Mouse (Mus musculus) heart, embryonic 12.5 days (tissue): ENCODE data around the gene Hnrnpu. TPM values are rescaled to one million over a fixed set of nuclear protein-coding genes. Genes with fewer than 3 reads are reported as not detected.

Source experiments
- ATAC-seq: fragments of 200-750 bp; cut with Nextera tagmentation; 2 replicates; pipeline ENCODE4 v1.8.0; 2017; ENCODE audit warnings: moderate TSS enrichment, moderate library complexity; ENCODE audit not compliant: insufficient number of reproducible peaks, low FRiP score
- H3K27ac ChIP-seq: fragments of 300-500 bp; sonication (generic); 2 replicates; pipeline ENCODE4 v1.5.1; 2016; ENCODE audit warnings: mild to moderate bottlenecking, moderate library complexity; ENCODE audit not compliant: poor library complexity, severe bottlenecking
- H3K27me3 ChIP-seq: fragments of 300-500 bp; sonication (generic); replicated peaks from 2 replicates; pipeline ENCODE4 v1.6.1; 2016; ENCODE audit warnings: mild to moderate bottlenecking, moderate library complexity
- H3K36me3 ChIP-seq: fragments of 300-500 bp; sonication (generic); 2 replicates; pipeline ENCODE4 v1.6.1; 2016; ENCODE audit warnings: mild to moderate bottlenecking, moderate library complexity
- H3K4me1 ChIP-seq: fragments of 300-500 bp; sonication (generic); replicated peaks from 2 replicates; pipeline ENCODE4 v1.6.1; 2016; ENCODE audit warnings: mild to moderate bottlenecking
- H3K4me2 ChIP-seq: fragments of 300-500 bp; sonication (generic); 2 replicates; pipeline ENCODE4 v1.6.1; 2016; ENCODE audit warnings: mild to moderate bottlenecking, moderate library complexity
- H3K4me3 ChIP-seq: fragments of 300-500 bp; sonication (generic); 2 replicates; pipeline ENCODE4 v1.5.1; 2016; ENCODE audit warnings: mild to moderate bottlenecking
- H3K9ac ChIP-seq: fragments of 300-500 bp; sonication (generic); 2 replicates; pipeline ENCODE4 v1.6.1; 2016; ENCODE audit warnings: mild to moderate bottlenecking, moderate library complexity
- H3K9me3 ChIP-seq: fragments of 300-500 bp; sonication (generic); replicated peaks from 2 replicates; pipeline ENCODE4 v1.6.1; 2016; ENCODE audit warnings: mild to moderate bottlenecking, moderate library complexity
- WGBS: fragments of 180-500 bp; shearing (Covaris S2); methylation state at CpG from one replicate; pipeline ENCODE4 v1.1.7; 2016; 5-methylcytosine and 5-hydroxymethylcytosine counted together
- polyA plus RNA-seq: library from polyadenylated mRNA; unstranded; fragments of >200 nt; fragmentation: Nextera tagmentation; extraction: Ambion mirVana; gene quantifications from 2 replicates; pipeline ENCODE4 v1.2.1, GENCODE M21; 2016

Hnrnpu gene
- polyA plus RNA-seq, 1 experiment from 2014 or later, result 482 TPM

- peaks cover 33% of the 10 kb centered on the region for H3K36me3 ChIP-seq
These were observed 15.8 kb downstream of the Hnrnpu start for GRCm38 (mm10) chr1:178321730-178322357.

GRCm38 (mm10) chr1:178320723-178321590 is 16.6 kb downstream of the Hnrnpu start:
- Histone ChIP-seq H3K9ac (peak overlapping the region; percentile 83), H3K27ac (peak overlapping the region; percentile 100), H3K36me3 (peaks cover 33% of the 10 kb centered on the region), H3K4me1 (peaks cover 21% of the 10 kb centered on the region), H3K27me3 (no peaks in the 10 kb centered on the region), H3K4me3 (peak overlapping the region; percentile 65), H3K9me3 (no peaks in the 10 kb centered on the region), H3K4me2 (peak overlapping the region; percentile 68)
- 44% methylated on average over 5 of the region's 5 CpGs for WGBS
- no peak for ATAC-seq

More at GRCm38 (mm10) chr1:178321730-178322357, 15.8 kb downstream of the Hnrnpu start:
- Histone ChIP-seq H3K4me1 (peaks cover 17% of the 10 kb centered on the region), H3K27me3 (no peaks in the 10 kb centered on the region), H3K4me2 (no peak overlapping the region), H3K27ac (no peak overlapping the region), H3K4me3 (no peak overlapping the region), H3K9me3 (no peaks in the 10 kb centered on the region), H3K9ac (no peak overlapping the region; the same call in 1 of the 2 replicates)
- 73% methylated on average over 4 of the region's 4 CpGs for WGBS
- no peak for ATAC-seq

GRCm38 (mm10) chr1:178320038-178320722 is 17.4 kb downstream of the Hnrnpu start:
- WGBS, result 20% methylated on average over 8 of the region's 8 CpGs
- no peak for ATAC-seq
- Histone ChIP-seq H3K27me3 (no peaks in the 10 kb centered on the region), H3K9me3 (no peaks in the 10 kb centered on the region), H3K27ac (peak overlapping the region; percentile 100), H3K4me2 (peak overlapping the region; percentile 68), H3K4me3 (peak overlapping the region; percentile 65), H3K9ac (peak overlapping the region; percentile 83), H3K4me1 (peaks cover 21% of the 10 kb centered on the region), H3K36me3 (peaks cover 33% of the 10 kb centered on the region)

- H3K27ac ChIP-seq, result peak overlapping the region; percentile 100
- WGBS, result 1% methylated on average over 12 of the region's 12 CpGs
- peaks cover 30% of the 10 kb centered on the region for H3K36me3 ChIP-seq
- peak overlapping the region; percentile 83 for H3K9ac ChIP-seq
- no peak for ATAC-seq
- peaks cover 21% of the 10 kb centered on the region for H3K4me1 ChIP-seq
- peak overlapping the region; percentile 68 for H3K4me2 ChIP-seq
- peak overlapping the region; percentile 65 for H3K4me3 ChIP-seq
- no peaks in the 10 kb centered on the region for H3K27me3 ChIP-seq
- no peaks in the 10 kb centered on the region for H3K9me3 ChIP-seq
These were observed 18.1 kb downstream of the Hnrnpu start for GRCm38 (mm10) chr1:178319295-178320037.

- H3K4me1 ChIP-seq, result peaks cover 21% of the 10 kb centered on the region
- H3K9me3 ChIP-seq, result no peaks in the 10 kb centered on the region
- peak within 1 kb of the TSS; percentile 65 for H3K4me3 ChIP-seq
- peaks cover 26% of the 10 kb centered on the region for H3K36me3 ChIP-seq
- H3K27ac ChIP-seq, result peak within 1 kb of the TSS; percentile 100
- H3K27me3 ChIP-seq, result no peaks in the 10 kb centered on the region
- WGBS, result under 1% methylated on average over 83 of the region's 83 CpGs
- peak; percentile 95 for ATAC-seq
- H3K9ac ChIP-seq, result peak within 1 kb of the TSS; percentile 83
- peak within 1 kb of the TSS; percentile 68 for H3K4me2 ChIP-seq
These were observed 19.0 kb downstream of the Hnrnpu start, which contains the start of gene Cox20 for GRCm38 (mm10) chr1:178318389-178319184. Gene Cox20 (plus strand): TSS chr1:178319130.

- Histone ChIP-seq H3K36me3 (peaks cover 20% of the 10 kb centered on the region), H3K9me3 (no peaks in the 10 kb centered on the region), H3K27ac (peak overlapping the region; percentile 100), H3K4me2 (peak overlapping the region; percentile 68), H3K4me3 (peak overlapping the region; percentile 65), H3K4me1 (peaks cover 17% of the 10 kb centered on the region), H3K27me3 (no peaks in the 10 kb centered on the region), H3K9ac (peak overlapping the region; percentile 83)
- ATAC-seq, result peak; percentile 83
- under 1% methylated on average over 17 of the region's 17 CpGs for WGBS
These were observed 19.6 kb downstream of the Hnrnpu start for GRCm38 (mm10) chr1:178318002-178318388.

GRCm38 (mm10) chr1:178317275-178318001 is 20.2 kb downstream of the Hnrnpu start:
- no peak overlapping the region for H3K9ac ChIP-seq
- H3K4me1 ChIP-seq, result peaks cover 16% of the 10 kb centered on the region
- H3K4me2 ChIP-seq, result peak overlapping the region; percentile 36; the same call in 1 of the 2 replicates
- peaks cover 15% of the 10 kb centered on the region for H3K36me3 ChIP-seq
- 48% methylated on average over 10 of the region's 10 CpGs for WGBS
- H3K9me3 ChIP-seq, result no peaks in the 10 kb centered on the region
- no peaks in the 10 kb centered on the region for H3K27me3 ChIP-seq
- no peak for ATAC-seq
- H3K4me3 ChIP-seq, result peak overlapping the region; percentile 65; the same call in 1 of the 2 replicates
- H3K27ac ChIP-seq, result peak overlapping the region; percentile 100

- Histone ChIP-seq H3K27me3 (no peaks in the 10 kb centered on the region), H3K9me3 (no peaks in the 10 kb centered on the region), H3K4me1 (peaks cover 7% of the 10 kb centered on the region; the same call in 1 of the 2 replicates), H3K27ac (no peak overlapping the region), H3K4me2 (no peak overlapping the region), H3K4me3 (no peak overlapping the region), H3K9ac (no peak overlapping the region), H3K36me3 (no peaks in the 10 kb centered on the region)
- no peak for ATAC-seq
- 88% methylated on average over 2 of the region's 2 CpGs for WGBS
These were observed 23.4 kb downstream of the Hnrnpu start for GRCm38 (mm10) chr1:178314236-178314635.

- Histone ChIP-seq H3K9ac (no peak overlapping the region), H3K9me3 (no peaks in the 10 kb centered on the region), H3K4me1 (peaks cover 8% of the 10 kb centered on the region; the same call in 1 of the 2 replicates), H3K4me2 (no peak overlapping the region), H3K36me3 (no peaks in the 10 kb centered on the region), H3K27ac (no peak overlapping the region), H3K27me3 (no peaks in the 10 kb centered on the region), H3K4me3 (no peak overlapping the region)
- 94% methylated on average over 1 of the region's 1 CpGs for WGBS
- no peak for ATAC-seq
These were observed 24.5 kb downstream of the Hnrnpu start for GRCm38 (mm10) chr1:178313039-178313597.
